Mouse (Mus musculus): ENCODE measurements around the gene E2f6. TPM values are rescaled to one million over a fixed set of nuclear protein-coding genes. Genes with fewer than 3 reads are reported as not detected.

The E2f6 gene
- total RNA-seq, 2 experiments from 2014 or later, result 23.8 to 26.5 TPM

GRCm38 (mm10) chr12:16798894-16799293 is 11.9 kb upstream of the E2f6 start:
- DNase-seq (ENCODE audit: low spot score in 2 of 2), result no peak
- intact Hi-C loops (cut with DNase I), result no loop called here

GRCm38 (mm10) chr12:16799928-16800258 is 10.9 kb upstream of the E2f6 start:
- intact Hi-C loops (cut with DNase I), result no loop called here
- no peak for DNase-seq (ENCODE audit: low spot score in 2 of 2)

- DNase-seq (ENCODE audit: low spot score in 2 of 2), result no peak
- intact Hi-C loops (cut with DNase I), result no loop called here
These were observed 10.4 kb upstream of the E2f6 start, which contains the start of gene Greb1 for GRCm38 (mm10) chr12:16800259-16800958. Gene Greb1 (minus strand): TSS chr12:16800886.

GRCm38 (mm10) chr12:16800959-16801315 is 9.8 kb upstream of the E2f6 start:
- intact Hi-C loops (cut with DNase I), result no loop called here
- DNase-seq (ENCODE audit: low spot score in 2 of 2), result no peak

- no peak for DNase-seq (ENCODE audit: low spot score in 2 of 2)
- intact Hi-C loops (cut with DNase I), result no loop called here
These were observed 7.4 kb upstream of the E2f6 start for GRCm38 (mm10) chr12:16803237-16803955.

GRCm38 (mm10) chr12:16803956-16804430 is 6.8 kb upstream of the E2f6 start:
- DNase-seq (ENCODE audit: low spot score in 2 of 2), result no peak
- intact Hi-C loops (cut with DNase I), result loop anchor here (2.0 kb wide), 1 partner anchor 235 kb away; no protein-coding TSS in a partner anchor

GRCm38 (mm10) chr12:16805511-16805910 is 5.3 kb upstream of the E2f6 start:
- peak; percentile 91 to 92 for DNase-seq (ENCODE audit: low spot score in 2 of 2)
- intact Hi-C loops (cut with DNase I), result loop anchor here (1.0 to 5.0 kb wide), 3 partner anchors 87 to 237 kb away; partner anchors contain the start of gene 2410004P03Rik

GRCm38 (mm10) chr12:16808045-16808444 is 2.7 kb upstream of the E2f6 start:
- DNase-seq (ENCODE audit: low spot score in 2 of 2), result peak; percentile 38 to 55
- intact Hi-C loops (cut with DNase I), result loop anchor here (5.0 kb wide), 1 partner anchor 204 kb away; the partner anchor contains the start of gene 2410004P03Rik

GRCm38 (mm10) chr12:16811477-16811876 is 714 bp downstream of the E2f6 start:
- intact Hi-C loops (cut with DNase I), result loop anchor here (5.0 kb wide), 1 partner anchor 446 kb away; no protein-coding TSS in a partner anchor
- no peak for DNase-seq (ENCODE audit: low spot score in 2 of 2)

- intact Hi-C loops (cut with DNase I), result loop anchor here (5.0 kb wide), 1 partner anchor 75 kb away; the partner anchor contains the start of gene Rock2
These were observed 6.4 kb downstream of the E2f6 start for GRCm38 (mm10) chr12:16817147-16817546.

GRCm38 (mm10) chr12:16818513-16818912 is 7.8 kb downstream of the E2f6 start:
- intact Hi-C loops (cut with DNase I), result loop anchor here (5.0 kb wide), 1 partner anchor 74 kb away; the partner anchor contains the start of gene Rock2

More at GRCm38 (mm10) chr12:16817147-16817546, 6.4 kb downstream of the E2f6 start:
- DNase-seq (ENCODE audit: low spot score in 2 of 2), result no peak

GRCm38 (mm10) chr12:16820761-16821160 is 10.0 kb downstream of the E2f6 start:
- intact Hi-C loops (cut with DNase I), result no loop called here
- DNase-seq (ENCODE audit: low spot score in 2 of 2), result no peak

More at GRCm38 (mm10) chr12:16818513-16818912, 7.8 kb downstream of the E2f6 start:
- DNase-seq (ENCODE audit: low spot score in 2 of 2), result no peak

- DNase-seq (ENCODE audit: low spot score in 2 of 2), result no peak
- intact Hi-C loops (cut with DNase I), result no loop called here
These were observed 11.5 kb downstream of the E2f6 start for GRCm38 (mm10) chr12:16822181-16822734.

GRCm38 (mm10) chr12:16823701-16824100 is 12.9 kb downstream of the E2f6 start:
- intact Hi-C loops (cut with DNase I), result no loop called here
- no peak for DNase-seq (ENCODE audit: low spot score in 2 of 2)

GRCm38 (mm10) chr12:16828505-16828904 is 17.7 kb downstream of the E2f6 start:
- DNase-seq (ENCODE audit: low spot score in 2 of 2), result peak in 1 of 2 experiments; percentile 47
- intact Hi-C loops (cut with DNase I), result loop anchor here (5.0 kb wide), 1 partner anchor 119 kb away; no protein-coding TSS in a partner anchor

GRCm38 (mm10) chr12:16829785-16830184 is 19.0 kb downstream of the E2f6 start:
- DNase-seq (ENCODE audit: low spot score in 2 of 2), result no peak
- intact Hi-C loops (cut with DNase I), result loop anchor here (5.0 to 10.0 kb wide), 2 partner anchors 118 to 715 kb away; partner anchors contain the start of gene Odc1

- DNase-seq (ENCODE audit: low spot score in 2 of 2), result no peak
- intact Hi-C loops (cut with DNase I), result loop anchor here (10.0 kb wide), 1 partner anchor 714 kb away; the partner anchor contains the start of gene Odc1
These were observed 20.3 kb downstream of the E2f6 start for GRCm38 (mm10) chr12:16831071-16831470.

- no peak for DNase-seq (ENCODE audit: low spot score in 2 of 2)
- intact Hi-C loops (cut with DNase I), result loop anchor here (5.0 to 10.0 kb wide), 2 partner anchors 63 to 710 kb away; partner anchors contain the start of gene Odc1
These were observed 23.9 kb downstream of the E2f6 start for GRCm38 (mm10) chr12:16834701-16835100.

- peak; percentile 81 to 88 for DNase-seq (ENCODE audit: low spot score in 2 of 2)
- intact Hi-C loops (cut with DNase I), result loop anchor here (5.0 to 10.0 kb wide), 2 partner anchors 61 to 709 kb away; partner anchors contain the start of gene Odc1
These were observed 25.4 kb downstream of the E2f6 start for GRCm38 (mm10) chr12:16836188-16836587.
